Mouse (Mus musculus) forebrain, embryonic 16.5 days (tissue): ENCODE measurements around the gene Celf2. TPM values are rescaled to one million over a fixed set of nuclear protein-coding genes. Genes with fewer than 3 reads are reported as not detected.
A peak's percentile ranks its signal among the peaks of the same experiment; 100 is the strongest.

ENCODE experiments used
- ATAC-seq: fragments of 200-750 bp; cut with Nextera tagmentation; 2 replicates; pipeline ENCODE4 v1.8.0; 2017; ENCODE audit warnings: mild to moderate bottlenecking, moderate library complexity
- H3K27ac ChIP-seq: fragments of 300-500 bp; sonication (generic); 2 replicates; pipeline ENCODE4 v1.5.1; 2014; ENCODE audit warnings: low read length, control low read depth
- H3K27me3 ChIP-seq: fragments of 300-500 bp; sonication (generic); replicated peaks from 2 replicates; pipeline ENCODE4 v1.6.1; 2014; ENCODE audit warnings: low read length; ENCODE audit not compliant: control insufficient read depth, insufficient read depth
- H3K36me3 ChIP-seq: fragments of 300-500 bp; sonication (generic); 2 replicates; pipeline ENCODE4 v1.6.1; 2014; ENCODE audit not compliant: control insufficient read depth, insufficient read depth
- H3K4me1 ChIP-seq: fragments of 300-500 bp; sonication (generic); replicated peaks from 2 replicates; pipeline ENCODE4 v1.6.1; 2014; ENCODE audit warnings: low read length; ENCODE audit not compliant: control insufficient read depth, insufficient read depth
- H3K4me2 ChIP-seq: fragments of 300-500 bp; sonication (generic); 2 replicates; pipeline ENCODE4 v1.6.1; 2014; ENCODE audit warnings: mild to moderate bottlenecking, low read length, control low read depth
- H3K4me3 ChIP-seq: fragments of 300-500 bp; sonication (generic); replicated peaks from 2 replicates; pipeline ENCODE4 v1.5.1; 2014; ENCODE audit warnings: mild to moderate bottlenecking, low read length, control low read depth
- H3K9ac ChIP-seq: fragments of 300-500 bp; sonication (generic); replicated peaks from 2 replicates; pipeline ENCODE4 v1.6.1; 2014; ENCODE audit warnings: low read depth, low read length, control low read depth
- H3K9me3 ChIP-seq: fragments of 300-500 bp; sonication (generic); 2 replicates; pipeline ENCODE4 v1.6.1; 2016; ENCODE audit warnings: low read length; ENCODE audit not compliant: control insufficient read depth
- WGBS: fragments of 180-500 bp; shearing (Covaris S2); extraction: QIAGEN DNeasy Blood & Tissue Kit; methylation state at CpG from one replicate; pipeline ENCODE4 v1.1.7; 2014; 5-methylcytosine and 5-hydroxymethylcytosine counted together
- polyA plus RNA-seq: library from polyadenylated mRNA; unstranded; fragments of >200 nt; fragmentation: Nextera tagmentation; extraction: Ambion mirVana; gene quantifications from 2 replicates; pipeline ENCODE4 v1.2.1, GENCODE M21; 2015

Gene Celf2
- polyA plus RNA-seq, 1 experiment from 2014 or later: 348 TPM

GRCm38 (mm10) chr2:7022184-7022583 is 487.2 kb downstream of the Celf2 start:
- Histone ChIP-seq H3K4me1 (no peaks in the 10 kb centered on the region), H3K4me3 (no peak overlapping the region), H3K9me3 (no peaks in the 10 kb centered on the region), H3K4me2 (no peak overlapping the region), H3K27ac (no peak overlapping the region), H3K9ac (no peak overlapping the region), H3K27me3 (no peaks in the 10 kb centered on the region), H3K36me3 (no peaks in the 10 kb centered on the region)
- ATAC-seq: 0 out of 2 replicates have a peak, but pooled peaks have one; percentile 47
- 41% methylated on average over 3 of the region's 3 CpGs for WGBS

DNA sequence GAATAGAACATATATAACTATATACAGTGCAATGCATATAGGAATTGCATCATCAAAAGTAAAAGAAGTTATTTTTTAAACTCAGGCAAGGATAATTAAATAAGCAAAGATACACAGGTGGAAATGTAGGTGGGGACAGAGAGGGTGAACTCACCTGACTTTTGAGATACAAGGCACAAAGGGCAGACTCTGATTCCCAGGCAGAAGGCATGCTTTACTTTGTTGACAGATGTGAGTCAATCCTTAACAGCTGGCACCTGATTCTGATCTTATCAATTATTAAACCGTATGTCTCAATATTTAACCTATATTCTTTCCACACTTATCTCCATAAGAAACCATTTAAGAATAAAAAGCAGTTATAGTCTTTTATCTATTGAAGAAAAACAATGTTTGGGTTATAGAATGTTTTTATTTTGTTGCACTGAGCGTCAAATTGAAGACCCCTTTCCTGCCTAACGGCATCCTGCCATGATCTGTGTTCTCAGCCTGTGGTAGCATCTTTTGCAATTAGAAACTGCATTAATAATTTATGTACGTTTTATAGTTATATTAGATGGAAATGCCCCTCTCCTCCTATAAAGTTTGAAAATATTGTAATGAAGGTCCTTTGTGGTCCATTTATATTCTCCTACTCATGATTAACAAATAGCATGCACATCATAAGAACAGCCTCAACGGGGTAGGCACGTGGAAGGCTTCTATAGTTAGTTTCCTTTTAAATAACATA is 491.8 kb downstream of the Celf2 start:
- Histone ChIP-seq H3K4me2 (no peak overlapping the region), H3K9ac (no peak overlapping the region), H3K36me3 (no peaks in the 10 kb centered on the region), H3K4me1 (no peaks in the 10 kb centered on the region), H3K9me3 (no peaks in the 10 kb centered on the region), H3K27ac (no peak overlapping the region), H3K4me3 (no peak overlapping the region), H3K27me3 (no peaks in the 10 kb centered on the region)
- ATAC-seq: no peak
- WGBS: 90% methylated on average over 6 of the region's 6 CpGs

DNA sequence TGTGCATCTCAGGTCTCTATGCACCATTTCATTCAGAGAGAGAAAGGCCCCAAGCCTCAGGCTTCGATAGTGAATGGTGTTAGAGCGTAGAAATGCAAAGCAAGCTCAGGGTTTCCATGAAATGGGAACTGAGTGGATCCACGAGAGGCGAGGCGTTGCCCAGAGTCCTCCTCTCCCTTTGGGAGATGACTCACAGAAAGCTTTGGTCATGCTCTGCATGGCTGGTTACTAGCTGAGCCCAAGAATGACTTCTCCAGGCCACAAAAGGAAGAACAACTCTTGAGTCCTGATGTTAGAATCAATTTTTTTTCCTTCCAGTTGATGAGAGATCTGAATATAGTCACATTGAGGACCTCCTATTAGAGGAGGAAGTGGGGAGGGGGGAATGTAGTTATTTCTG is 496.2 kb downstream of the Celf2 start:
- Histone ChIP-seq H3K27me3 (no peaks in the 10 kb centered on the region), H3K4me3 (no peak overlapping the region), H3K36me3 (no peaks in the 10 kb centered on the region), H3K4me1 (no peaks in the 10 kb centered on the region), H3K9me3 (no peaks in the 10 kb centered on the region), H3K9ac (no peak overlapping the region), H3K27ac (no peak overlapping the region), H3K4me2 (no peak overlapping the region)
- no peak for ATAC-seq
- 87% methylated on average over 5 of the region's 5 CpGs for WGBS

GRCm38 (mm10) chr2:7006816-7007215 is 502.5 kb downstream of the Celf2 start:
- Histone ChIP-seq H3K4me1 (0 out of 2 replicates have a peak, but pooled peaks cover 3% of the 10 kb centered on the region), H3K27ac (no peak overlapping the region), H3K9ac (no peak overlapping the region), H3K36me3 (no peaks in the 10 kb centered on the region), H3K9me3 (no peaks in the 10 kb centered on the region), H3K4me3 (no peak overlapping the region), H3K27me3 (no peaks in the 10 kb centered on the region), H3K4me2 (no peak overlapping the region)
- ATAC-seq: 0 out of 2 replicates have a peak, but pooled peaks have one; percentile 20
- 66% methylated on average over 3 of the region's 3 CpGs for WGBS

GRCm38 (mm10) chr2:7001967-7002366 is 507.4 kb downstream of the Celf2 start:
- WGBS: 27% methylated on average over 2 of the region's 2 CpGs
- Histone ChIP-seq H3K36me3 (no peaks in the 10 kb centered on the region), H3K4me3 (no peak overlapping the region), H3K9me3 (no peaks in the 10 kb centered on the region; the same call in 1 of the 2 replicates), H3K27ac (peak overlapping the region; percentile 16; the same call in 1 of the 2 replicates), H3K4me1 (0 out of 2 replicates have a peak, but pooled peaks cover 3% of the 10 kb centered on the region), H3K9ac (no peak overlapping the region), H3K27me3 (no peaks in the 10 kb centered on the region), H3K4me2 (no peak overlapping the region)
- ATAC-seq: peak; percentile 26; the same call in 1 of the 2 replicates

DNA sequence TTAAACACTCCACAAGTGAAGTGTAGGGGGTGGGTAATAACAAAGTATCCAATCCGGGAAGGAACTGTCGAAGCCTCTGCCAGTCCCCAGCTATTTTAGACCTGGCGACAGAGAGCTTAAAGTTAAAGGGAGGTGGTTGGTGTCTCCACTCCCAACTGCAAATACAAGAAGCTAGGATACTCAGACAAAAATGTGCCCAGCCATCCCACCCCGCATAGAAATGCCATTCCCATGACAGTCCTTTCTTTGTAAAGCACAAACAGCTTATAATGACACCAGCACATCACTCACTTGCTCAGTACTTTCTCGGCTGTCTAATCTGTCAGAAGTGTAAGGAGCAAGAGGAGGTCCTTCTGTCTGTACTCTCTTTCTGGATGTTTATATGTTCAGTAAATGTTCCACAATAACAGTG is 518.3 kb downstream of the Celf2 start:
- 75% methylated on average over 5 of the region's 5 CpGs for WGBS
- H3K27ac ChIP-seq: no peak overlapping the region

DNA sequence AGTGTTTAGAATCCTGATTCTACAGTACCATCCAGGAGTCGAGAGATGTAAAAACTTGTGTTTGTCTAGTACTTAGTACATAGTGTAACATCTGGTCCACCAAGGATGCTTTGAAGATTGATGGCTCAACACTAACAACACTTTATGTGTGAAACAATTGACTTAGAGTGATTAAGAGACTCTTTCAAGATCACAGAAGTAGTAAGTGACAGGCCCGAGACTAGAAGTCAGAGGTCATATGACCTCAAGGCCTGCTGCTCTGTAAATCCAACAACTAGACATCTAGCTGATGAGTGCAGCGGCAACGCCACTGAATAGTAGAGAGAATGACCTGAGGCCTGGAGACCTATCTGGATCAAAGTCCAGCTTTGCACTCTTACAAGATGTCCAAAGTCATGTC is 523.7 kb downstream of the Celf2 start:
- WGBS: 73% methylated on average over 4 of the region's 4 CpGs
- H3K4me3 ChIP-seq: no peak overlapping the region
- ATAC-seq: no peak
- H3K4me2 ChIP-seq: no peak overlapping the region
- no peaks in the 10 kb centered on the region for H3K9me3 ChIP-seq
- no peak overlapping the region for H3K9ac ChIP-seq
- H3K27ac ChIP-seq: no peak overlapping the region
- H3K27me3 ChIP-seq: no peaks in the 10 kb centered on the region
- H3K4me1 ChIP-seq: no peaks in the 10 kb centered on the region
- no peaks in the 10 kb centered on the region for H3K36me3 ChIP-seq

More for the DNA sequence above, 518.3 kb downstream of the Celf2 start:
- Histone ChIP-seq H3K4me3 (no peak overlapping the region), H3K4me1 (no peaks in the 10 kb centered on the region), H3K9ac (no peak overlapping the region), H3K36me3 (no peaks in the 10 kb centered on the region), H3K4me2 (no peak overlapping the region), H3K9me3 (no peaks in the 10 kb centered on the region), H3K27me3 (no peaks in the 10 kb centered on the region)
- ATAC-seq: no peak

GRCm38 (mm10) chr2:6983902-6984301 is 525.5 kb downstream of the Celf2 start:
- H3K9ac ChIP-seq: no peak overlapping the region
- no peaks in the 10 kb centered on the region for H3K4me1 ChIP-seq
- WGBS: 55% methylated on average over 6 of the region's 6 CpGs
- H3K4me3 ChIP-seq: no peak overlapping the region
- no peak overlapping the region for H3K27ac ChIP-seq
- no peaks in the 10 kb centered on the region for H3K36me3 ChIP-seq
- no peak overlapping the region for H3K4me2 ChIP-seq
- no peaks in the 10 kb centered on the region for H3K9me3 ChIP-seq
- ATAC-seq: no peak
- no peaks in the 10 kb centered on the region for H3K27me3 ChIP-seq

- H3K36me3 ChIP-seq: no peaks in the 10 kb centered on the region
- over 99% methylated on average over 2 of the region's 2 CpGs for WGBS
- no peak overlapping the region for H3K27ac ChIP-seq
These were observed 533.1 kb downstream of the Celf2 start for GRCm38 (mm10) chr2:6976300-6976699.

More at GRCm38 (mm10) chr2:6976300-6976699, 533.1 kb downstream of the Celf2 start:
- H3K27me3 ChIP-seq: no peaks in the 10 kb centered on the region
- no peak for ATAC-seq
- no peak overlapping the region for H3K4me2 ChIP-seq
- H3K9me3 ChIP-seq: no peaks in the 10 kb centered on the region
- H3K9ac ChIP-seq: no peak overlapping the region
- no peak overlapping the region for H3K4me3 ChIP-seq
- H3K4me1 ChIP-seq: no peaks in the 10 kb centered on the region
